Mouse (Mus musculus): Measurements from ENCODE around the gene Cblc. TPM values are rescaled to one million over a fixed set of nuclear protein-coding genes. Genes with fewer than 3 reads are reported as not detected.
"Not testable (repeated sequence)": the region's sequence is repeated elsewhere in the genome, so short reads cannot be mapped to it uniquely, and the experiment has no call there.

The Cblc gene
- polyA plus RNA-seq, 1 experiment from 2014 or later, result 0.57 TPM

GRCm38 (mm10) chr7:19791504-19791903, 5.1 kb downstream of the Cblc start:
- not testable (repeated sequence) for ATAC-seq (replicated peaks); H3K36me3 ChIP-seq (replicated peaks); H3K4me1 ChIP-seq; H3K4me3 ChIP-seq; H3K27ac ChIP-seq; H3K9me3 ChIP-seq; H3K9ac ChIP-seq; H3K4me2 ChIP-seq
- 94% methylated on average over 2 of the region's 2 CpGs for WGBS
- H3K27me3 ChIP-seq (replicated peaks), result peaks cover 14% of the 10 kb centered on the region

DNA sequence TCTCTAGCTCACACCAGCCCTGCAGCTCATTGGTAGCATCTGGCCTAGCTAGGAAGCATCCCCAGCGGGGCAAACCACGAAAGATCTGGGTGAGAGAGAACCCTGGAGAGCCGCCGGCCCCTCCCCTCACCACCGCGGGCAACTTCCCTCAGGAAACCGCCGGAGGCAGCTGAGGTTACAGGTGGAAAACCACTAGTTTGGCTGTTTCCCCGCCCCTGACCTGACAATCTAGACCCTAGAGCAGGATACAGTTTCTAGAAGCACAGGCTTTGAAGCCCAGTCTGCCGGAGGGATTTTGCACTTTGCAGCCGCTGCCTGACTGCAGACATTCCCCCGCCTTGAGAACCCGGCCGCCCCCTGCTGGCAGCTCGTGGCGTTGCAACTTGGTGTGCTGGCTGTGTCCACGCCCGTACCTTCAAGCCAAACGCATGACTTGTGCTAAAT, 6.7 kb downstream of the Cblc start:
- peaks cover 4% of the 10 kb centered on the region; the same call in 1 of the 2 replicates for H3K4me1 ChIP-seq
- 1% methylated on average over 19 of the region's 19 CpGs for WGBS
- H3K27ac ChIP-seq, result no peak overlapping the region
- H3K36me3 ChIP-seq (replicated peaks), result no peaks in the 10 kb centered on the region
- peak overlapping the region; percentile 58 for H3K4me2 ChIP-seq
- peak overlapping the region; percentile 35; the same call in 1 of the 2 replicates for H3K9ac ChIP-seq
- H3K4me3 ChIP-seq, result peak overlapping the region; percentile 30
- ATAC-seq (replicated peaks), result peak; percentile 70
- H3K27me3 ChIP-seq (replicated peaks), result peaks cover 4% of the 10 kb centered on the region; the same call in 1 of the 2 replicates
- H3K9me3 ChIP-seq, result no peaks in the 10 kb centered on the region

- no peak overlapping the region for H3K9ac ChIP-seq
- no peak for ATAC-seq (replicated peaks)
- no peaks in the 10 kb centered on the region for H3K36me3 ChIP-seq (replicated peaks)
- H3K4me3 ChIP-seq, result no peak overlapping the region
- 42% methylated on average over 12 of the region's 12 CpGs for WGBS
- H3K9me3 ChIP-seq, result no peaks in the 10 kb centered on the region
- no peaks in the 10 kb centered on the region for H3K27me3 ChIP-seq (replicated peaks)
- H3K4me1 ChIP-seq, result peaks cover 4% of the 10 kb centered on the region; the same call in 1 of the 2 replicates
- no peak overlapping the region for H3K4me2 ChIP-seq
- no peak overlapping the region for H3K27ac ChIP-seq
Observed at GRCm38 (mm10) chr7:19785874-19786458, 10.6 kb downstream of the Cblc start.

- ATAC-seq (replicated peaks), result no peak
- Histone ChIP-seq H3K27ac (no peak overlapping the region), H3K9me3 (no peaks in the 10 kb centered on the region), H3K4me2 (no peak overlapping the region), H3K27me3 (replicated peaks) (no peaks in the 10 kb centered on the region), H3K4me1 (peaks cover 3% of the 10 kb centered on the region; the same call in 1 of the 2 replicates), H3K4me3 (no peak overlapping the region), H3K36me3 (replicated peaks) (no peaks in the 10 kb centered on the region), H3K9ac (no peak overlapping the region)
- 49% methylated on average over 11 of the region's 11 CpGs for WGBS
Observed at GRCm38 (mm10) chr7:19784764-19785535, 11.7 kb downstream of the Cblc start.

DNA sequence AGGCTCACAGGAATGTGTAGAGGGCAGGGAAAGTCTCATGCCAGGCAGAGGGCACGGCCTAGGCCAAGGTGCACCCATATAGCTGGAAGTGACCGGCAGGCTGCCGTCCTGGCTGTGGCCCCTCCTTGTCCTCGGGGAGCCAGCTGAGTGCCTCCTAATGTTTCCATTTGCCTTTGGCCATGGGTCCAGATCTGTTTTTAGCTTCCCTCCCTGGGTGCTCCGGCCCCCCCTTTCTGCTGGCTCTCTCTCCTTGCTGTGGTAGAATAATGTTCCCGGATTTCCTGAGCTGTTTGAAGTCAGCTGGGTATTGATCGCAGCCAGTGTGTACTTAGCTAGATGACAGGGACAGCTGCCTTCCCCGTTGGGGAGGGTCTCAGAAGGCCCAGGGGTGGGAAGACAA, 13.0 kb downstream of the Cblc start:
- Histone ChIP-seq H3K4me1 (no peaks in the 10 kb centered on the region), H3K4me2 (no peak overlapping the region), H3K9ac (no peak overlapping the region), H3K9me3 (no peaks in the 10 kb centered on the region), H3K27ac (no peak overlapping the region), H3K36me3 (replicated peaks) (no peaks in the 10 kb centered on the region), H3K27me3 (replicated peaks) (no peaks in the 10 kb centered on the region), H3K4me3 (no peak overlapping the region)
- no peak for ATAC-seq (replicated peaks)
- 79% methylated on average over 8 of the region's 8 CpGs for WGBS

- 92% methylated on average over 4 of the region's 4 CpGs for WGBS
- Histone ChIP-seq H3K27ac (no peak overlapping the region), H3K4me2 (no peak overlapping the region), H3K36me3 (replicated peaks) (no peaks in the 10 kb centered on the region), H3K4me3 (no peak overlapping the region), H3K4me1 (no peaks in the 10 kb centered on the region), H3K9me3 (no peaks in the 10 kb centered on the region), H3K9ac (no peak overlapping the region), H3K27me3 (replicated peaks) (no peaks in the 10 kb centered on the region)
- no peak for ATAC-seq (replicated peaks)
Observed at GRCm38 (mm10) chr7:19782645-19783044, 14.0 kb downstream of the Cblc start.

DNA sequence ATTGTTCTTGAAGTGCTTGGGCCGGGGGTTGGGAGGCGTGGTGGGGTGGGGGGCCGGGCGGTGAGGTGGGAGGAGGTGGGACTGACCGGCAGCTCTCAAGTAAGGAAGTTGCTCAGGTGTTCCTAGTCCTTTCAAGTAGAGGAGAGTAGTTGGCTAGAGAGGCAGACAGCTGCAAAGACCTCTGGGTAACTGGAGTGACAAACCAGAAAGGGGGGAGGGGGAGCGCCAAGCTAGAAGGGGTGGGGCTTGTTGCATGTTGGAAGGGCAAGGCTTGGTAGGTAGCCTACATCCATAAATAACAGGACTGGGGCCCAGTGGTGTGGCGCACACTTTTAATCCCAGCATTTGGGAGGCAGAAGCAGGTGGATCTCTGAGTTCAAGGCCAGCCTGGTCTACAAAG, 14.9 kb downstream of the Cblc start:
- 93% methylated on average over 7 of the region's 7 CpGs for WGBS
- no peaks in the 10 kb centered on the region for H3K4me1 ChIP-seq
- H3K9ac ChIP-seq, result no peak overlapping the region
- no peak overlapping the region for H3K4me2 ChIP-seq
- no peak overlapping the region for H3K27ac ChIP-seq
- H3K36me3 ChIP-seq (replicated peaks), result no peaks in the 10 kb centered on the region
- H3K4me3 ChIP-seq, result no peak overlapping the region
- no peak for ATAC-seq (replicated peaks)
- H3K9me3 ChIP-seq, result no peaks in the 10 kb centered on the region
- no peaks in the 10 kb centered on the region for H3K27me3 ChIP-seq (replicated peaks)

DNA sequence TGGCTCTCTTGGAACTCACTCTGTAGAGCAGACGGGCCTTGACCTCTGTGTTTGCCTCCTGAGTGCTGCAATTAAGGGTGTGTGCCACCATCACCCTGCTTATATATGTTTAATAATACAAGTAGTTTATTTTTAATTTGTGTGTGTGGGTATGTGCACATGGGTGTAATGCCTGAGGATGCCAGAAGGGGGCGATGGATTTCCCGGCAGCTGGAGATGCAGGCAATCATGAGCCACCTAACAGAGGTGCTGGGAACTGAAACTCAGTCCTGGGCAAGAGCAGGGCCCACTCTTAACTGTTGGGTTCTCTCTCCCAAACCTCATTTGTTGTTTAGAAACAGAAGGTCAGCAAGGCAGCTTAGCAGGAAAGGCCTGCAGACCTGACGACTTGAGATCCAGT, 16.7 kb downstream of the Cblc start:
- no peaks in the 10 kb centered on the region for H3K4me1 ChIP-seq
- no peak overlapping the region for H3K4me3 ChIP-seq
- no peak overlapping the region for H3K27ac ChIP-seq
- H3K27me3 ChIP-seq (replicated peaks), result no peaks in the 10 kb centered on the region
- ATAC-seq (replicated peaks), result no peak
- no peak overlapping the region for H3K9ac ChIP-seq
- no peaks in the 10 kb centered on the region for H3K9me3 ChIP-seq
- no peaks in the 10 kb centered on the region for H3K36me3 ChIP-seq (replicated peaks)
- 73% methylated on average over 4 of the region's 4 CpGs for WGBS
- H3K4me2 ChIP-seq, result no peak overlapping the region

GRCm38 (mm10) chr7:19778645-19779044, 18.0 kb downstream of the Cblc start:
- H3K4me3 ChIP-seq, result no peak overlapping the region
- no peak overlapping the region for H3K9ac ChIP-seq
- ATAC-seq (replicated peaks), result no peak
- WGBS, result 85% methylated on average over 8 of the region's 8 CpGs
- H3K9me3 ChIP-seq, result no peaks in the 10 kb centered on the region
- H3K4me2 ChIP-seq, result no peak overlapping the region
- H3K27me3 ChIP-seq (replicated peaks), result no peaks in the 10 kb centered on the region
- H3K4me1 ChIP-seq, result no peaks in the 10 kb centered on the region
- H3K36me3 ChIP-seq (replicated peaks), result no peaks in the 10 kb centered on the region
- H3K27ac ChIP-seq, result no peak overlapping the region

DNA sequence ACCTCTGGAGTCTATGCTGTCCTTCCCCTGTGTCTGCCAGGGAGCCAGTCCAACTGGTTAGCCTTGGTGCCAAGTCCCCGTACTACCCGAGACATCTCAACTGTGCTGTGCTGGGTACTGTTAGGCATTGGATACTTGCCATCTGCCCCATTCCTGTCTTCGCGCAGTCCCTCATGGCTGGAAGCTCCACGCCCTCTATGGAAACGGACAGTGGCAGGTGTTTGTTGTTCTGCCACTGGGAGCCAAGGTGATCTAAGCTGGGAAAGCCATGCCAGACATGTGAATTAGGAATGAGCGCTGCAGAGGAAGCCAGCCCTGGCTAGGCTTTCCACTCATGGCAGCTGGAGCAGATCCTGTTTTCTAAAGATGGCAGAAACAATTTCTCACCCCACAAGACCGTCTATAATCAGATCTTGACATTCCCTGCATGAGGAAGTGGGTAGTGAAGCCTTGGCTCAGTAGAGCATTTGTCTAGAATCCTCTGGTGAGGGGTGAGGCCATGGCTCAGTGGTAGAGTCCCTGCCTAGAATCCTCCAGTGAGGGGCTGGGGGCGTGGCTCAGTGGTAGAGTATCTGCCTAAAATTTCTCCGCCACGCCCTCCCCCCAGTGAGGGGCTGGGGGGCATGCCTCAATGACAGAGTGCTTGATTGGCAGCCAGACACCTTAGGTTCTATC, 19.4 kb downstream of the Cblc start:
- 89% methylated on average over 11 of the region's 11 CpGs for WGBS
- H3K9me3 ChIP-seq, result no peaks in the 10 kb centered on the region
- no peaks in the 10 kb centered on the region for H3K36me3 ChIP-seq (replicated peaks)
- no peak overlapping the region for H3K27ac ChIP-seq
- H3K4me2 ChIP-seq, result no peak overlapping the region
- no peaks in the 10 kb centered on the region for H3K4me1 ChIP-seq
- 0 out of 2 replicates have a peak, but pooled peaks cover 3% of the 10 kb centered on the region for H3K27me3 ChIP-seq (replicated peaks)
- no peak overlapping the region for H3K4me3 ChIP-seq
- ATAC-seq (replicated peaks), result no peak
- H3K9ac ChIP-seq, result no peak overlapping the region

- Histone ChIP-seq H3K27ac (no peak overlapping the region), H3K27me3 (replicated peaks) (peaks cover 41% of the 10 kb centered on the region), H3K4me2 (no peak overlapping the region), H3K4me3 (no peak overlapping the region), H3K9me3 (no peaks in the 10 kb centered on the region), H3K4me1 (peaks cover 15% of the 10 kb centered on the region), H3K9ac (no peak overlapping the region), H3K36me3 (replicated peaks) (no peaks in the 10 kb centered on the region)
- ATAC-seq (replicated peaks), result no peak
- 48% methylated on average over 4 of the region's 4 CpGs for WGBS
Observed at GRCm38 (mm10) chr7:19771682-19772081, 24.9 kb downstream of the Cblc start.

- Histone ChIP-seq H3K4me3 (peak within 1 kb of the TSS; percentile 35), H3K9ac (peak within 1 kb of the TSS; percentile 40), H3K27me3 (replicated peaks) (peaks cover 41% of the 10 kb centered on the region), H3K4me1 (peaks cover 15% of the 10 kb centered on the region), H3K36me3 (replicated peaks) (no peaks in the 10 kb centered on the region), H3K4me2 (peak within 1 kb of the TSS; percentile 79), H3K27ac (no peak within 1 kb of the TSS), H3K9me3 (no peaks in the 10 kb centered on the region)
- 6% methylated on average over 9 of the region's 9 CpGs for WGBS
- ATAC-seq (replicated peaks), result peak; percentile 59
Observed at GRCm38 (mm10) chr7:19770984-19771391, 25.6 kb downstream of the Cblc start, which contains the start of gene Bcam. Bcam (minus strand) TSS chr7:19771016.

Data from midbrain, embryonic 15.5 days (tissue).